In the genomic region with DNA sequence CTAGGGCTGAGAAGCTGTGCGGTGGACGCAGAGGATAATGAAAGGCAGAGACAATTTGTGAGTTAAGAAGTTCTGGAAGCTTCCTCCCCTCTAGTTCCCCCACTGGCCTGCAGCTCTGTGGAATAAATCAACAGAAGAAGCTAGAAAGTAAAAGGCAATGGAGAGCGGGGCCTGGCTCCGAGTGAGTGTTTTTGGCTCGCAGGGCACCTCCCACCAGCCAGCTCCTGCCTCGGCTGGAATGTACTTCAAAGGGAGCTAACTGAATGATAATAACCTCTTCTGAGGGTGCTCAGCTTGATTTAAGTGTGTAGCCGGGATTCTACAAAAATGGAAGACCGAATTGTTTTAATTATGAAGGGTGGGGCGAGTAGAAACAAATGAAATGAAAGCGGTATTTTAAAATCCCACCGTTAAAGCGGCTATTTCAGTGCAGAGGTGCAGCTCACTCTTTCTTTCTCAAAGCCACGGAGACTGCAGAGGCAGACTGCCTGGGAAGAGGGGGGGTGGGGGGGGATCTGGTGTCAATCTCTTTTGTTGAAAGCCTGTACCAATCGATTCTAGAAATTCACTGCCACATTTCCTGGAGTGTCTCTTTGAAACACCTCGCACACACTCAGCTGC, we compare ENCODE assay signal across 9 mouse cellular contexts. TPM values are rescaled to one million over a fixed set of nuclear protein-coding genes. Genes with fewer than 3 reads are reported as not detected.
DNase-seq lines count a peak whose midpoint lies in the region; ATAC-seq lines count a peak whose summit lies in the region.
"Had no signal": no experiment of that assay in that cellular context is flagged by ENCODE, and none has a peak within 500 bp of the region (broad histone marks: within the 10 kb centered on the region; RNA-seq: fewer than 3 reads in every experiment).

No protein-coding gene starts in this region.

- 3% methylated on average over 15 of the region's 15 CpGs for WGBS in forebrain, embryonic 11.5 days

- H3K4me3 ChIP-seq in forebrain, embryonic 11.5 days (ENCODE audit: low read depth, low read length): no peak overlapping the region

- no peaks in the 10 kb centered on the region for H3K9me3 ChIP-seq in forebrain, embryonic 11.5 days (ENCODE audit: control insufficient read depth, low read length)

- peaks cover 16% of the 10 kb centered on the region for H3K4me1 ChIP-seq in forebrain, embryonic 11.5 days (replicated peaks; ENCODE audit: control insufficient read depth, insufficient read depth, low read length)

- H3K36me3 ChIP-seq in forebrain, embryonic 11.5 days (ENCODE audit: control insufficient read depth, insufficient read depth, low read length): no peaks in the 10 kb centered on the region

- no peaks in the 10 kb centered on the region for H3K27me3 ChIP-seq in forebrain, embryonic 11.5 days (ENCODE audit: control insufficient read depth, insufficient read depth, low read length)

- DNase-seq in urinary bladder, adult 18-20 months (ENCODE audit: low spot score in 2 of 2): peak; percentile 28 to 29
- no peak for DNase-seq in urinary bladder, postnatal 10 days (ENCODE audit: low spot score)
- peak; percentile 68 for DNase-seq in forebrain, embryonic 11.5 days (ENCODE audit: low spot score)
- DNase-seq in heart, postnatal 4 days: peak; percentile 48
- peak; percentile 32 to 45 for DNase-seq in layer of hippocampus, postnatal 10 days (ENCODE audit: low spot score in 2 of 2)
- peak; percentile 62 for DNase-seq in lung, postnatal 36 days
- DNase-seq in right cerebral cortex, postnatal 36 days (ENCODE audit: low spot score in 2 of 2): peak; percentile 8 to 16
- DNase-seq in thymus, postnatal 25 days: no peak

- H3K9ac ChIP-seq in forebrain, embryonic 11.5 days (ENCODE audit: low read length): peak overlapping the region; percentile 49; the same call in 1 of the 2 replicates

- H3K4me2 ChIP-seq in forebrain, embryonic 11.5 days (ENCODE audit: low read depth, low read length, severe bottlenecking): peak overlapping the region; percentile 38

- peak; percentile 68 for ATAC-seq in forebrain, embryonic 11.5 days (replicated peaks; ENCODE audit: low FRiP score)

- H3K27ac ChIP-seq in forebrain, embryonic 11.5 days (ENCODE audit: low read depth, low read length): peak overlapping the region; percentile 87

RNA-seq across cellular contexts. Expression of a gene that starts 46.0 kb away (rescaled TPM):
- polyA plus RNA-seq in forebrain, embryonic 11.5 days (2014; fragmentation: Nextera tagmentation; extraction: Ambion mirVana): 0.20 TPM in 1 of 2 replicates, not detected in the other
- under 1 TPM in 1 of 2 experiments, not detected in 1; 0.18 TPM for total RNA-seq in heart, postnatal 4 days (2021)
- total RNA-seq in layer of hippocampus, postnatal 10 days (2021): not detected
- total RNA-seq: layer of hippocampus, postnatal 36 days had no signal

Comparison
In these comparisons a context has a peak if more than half of its experiments do, and no peak if none do; other contexts are left out.
1. DNase-seq: peak in urinary bladder, adult 18-20 months (2 of 2), forebrain, embryonic 11.5 days (single experiment), heart, postnatal 4 days (single experiment), layer of hippocampus, postnatal 10 days (2 of 2), lung, postnatal 36 days (single experiment) and right cerebral cortex, postnatal 36 days (2 of 2); none in urinary bladder, postnatal 10 days (single experiment) and thymus, postnatal 25 days (single experiment).